Mouse (Mus musculus) megakaryocyte-erythroid progenitor cell, adult 5-6 weeks (primary cell): ENCODE results near the gene Gm14151. TPM values are rescaled to one million over a fixed set of nuclear protein-coding genes. Genes with fewer than 3 reads are reported as not detected.
"Not testable (repeated sequence)": the region's sequence is repeated elsewhere in the genome, so short reads cannot be mapped to it uniquely, and the experiment has no call there.

ENCODE experiments used
- ATAC-seq: replicated peaks from 2 replicates; pipeline ENCODE4 v1.8.0; 2016; ENCODE audit warnings: mild to moderate bottlenecking, inconsistent platforms; ENCODE audit not compliant: severe bottlenecking, poor library complexity, low FRiP score, low TSS enrichment
- total RNA-seq, 2 experiments: library from RNA; stranded (forward) in 1 of 2; stranded (reverse) in 1 of 2; fragments of 200-1000, 215-1000 nt in 1 of 2; fragments of >200 nt in 1 of 2; fragmentation: Nextera tagmentation in 1 of 2; gene quantifications; 2 replicates each; pipeline ENCODE4 v1.2.3; 2014 to 2017

Gene Gm14151
- not detected in 2 replicates for total RNA-seq (2014; fragmentation: Nextera tagmentation)
- not detected in 2 replicates for total RNA-seq (2017)

DNA sequence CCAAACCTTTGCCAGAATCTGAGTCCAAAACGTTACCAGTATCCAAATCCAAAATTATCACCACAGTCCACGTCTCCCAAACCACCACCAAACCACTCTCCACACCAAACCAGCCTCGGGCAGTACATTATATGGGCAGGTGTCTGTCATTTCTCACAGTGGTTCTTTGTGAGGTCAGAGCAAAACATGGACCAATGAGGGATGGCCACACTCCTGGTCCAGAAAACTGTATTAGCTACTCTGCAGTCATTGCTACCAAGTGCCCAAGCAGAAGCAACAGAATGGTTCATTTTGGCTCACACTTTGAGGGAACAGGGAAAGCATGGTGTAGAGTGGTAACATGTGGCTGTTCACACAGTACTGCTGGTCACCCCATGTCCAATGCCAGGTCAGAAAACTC is at the start of gene Gm14151:
Gene Gm14151 (minus strand): TSS at position 101 of the 400 bp plus-strand sequence.
- not testable (repeated sequence) for ATAC-seq

DNA sequence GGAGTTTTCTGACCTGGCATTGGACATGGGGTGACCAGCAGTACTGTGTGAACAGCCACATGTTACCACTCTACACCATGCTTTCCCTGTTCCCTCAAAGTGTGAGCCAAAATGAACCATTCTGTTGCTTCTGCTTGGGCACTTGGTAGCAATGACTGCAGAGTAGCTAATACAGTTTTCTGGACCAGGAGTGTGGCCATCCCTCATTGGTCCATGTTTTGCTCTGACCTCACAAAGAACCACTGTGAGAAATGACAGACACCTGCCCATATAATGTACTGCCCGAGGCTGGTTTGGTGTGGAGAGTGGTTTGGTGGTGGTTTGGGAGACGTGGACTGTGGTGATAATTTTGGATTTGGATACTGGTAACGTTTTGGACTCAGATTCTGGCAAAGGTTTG is 5.8 kb upstream of the Gm14151 start, which contains the start of gene Gm14147:
Gene Gm14147 (plus strand): TSS at position 301 of the 400 bp plus-strand sequence.
- not testable (repeated sequence) for ATAC-seq

DNA sequence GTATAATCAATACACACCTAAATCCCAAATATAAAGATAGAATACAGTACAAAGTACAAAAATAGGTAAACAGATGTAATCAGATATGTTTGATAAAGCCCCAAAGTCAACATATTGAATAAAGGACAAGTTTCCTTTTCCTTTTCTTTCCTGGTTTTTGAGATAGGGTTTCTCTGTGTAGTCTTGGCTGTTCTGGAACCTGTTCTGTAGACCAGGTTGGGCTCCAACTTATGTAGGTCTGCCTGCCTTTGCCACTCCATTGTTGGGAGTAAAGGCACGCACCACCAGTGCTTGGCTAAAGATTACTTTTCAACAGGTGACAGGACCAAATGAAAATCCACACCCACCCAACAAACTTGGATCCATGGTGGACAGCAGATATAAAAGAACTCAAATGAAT is 35.5 kb downstream of the Gm14151 start:
- no peak for ATAC-seq

DNA sequence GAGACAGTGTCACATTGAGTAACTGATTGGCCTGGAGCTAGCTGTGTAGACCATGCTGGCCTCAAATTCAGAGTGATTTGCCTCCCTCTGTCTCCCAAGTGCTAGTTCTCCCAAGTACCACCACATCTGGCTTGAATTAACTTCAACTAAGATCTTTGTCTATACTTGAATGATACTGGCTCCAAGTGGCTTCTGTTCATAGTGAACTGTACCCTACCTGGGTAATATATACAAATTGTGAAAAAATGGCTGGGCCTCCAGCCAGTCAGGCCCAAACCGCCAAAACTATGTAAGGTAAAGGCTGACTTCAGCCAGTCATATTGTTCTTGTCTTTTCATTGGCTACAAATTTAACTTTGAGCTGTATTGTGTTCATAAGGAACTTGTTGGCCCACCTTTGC is 51.7 kb downstream of the Gm14151 start:
- no peak for ATAC-seq

DNA sequence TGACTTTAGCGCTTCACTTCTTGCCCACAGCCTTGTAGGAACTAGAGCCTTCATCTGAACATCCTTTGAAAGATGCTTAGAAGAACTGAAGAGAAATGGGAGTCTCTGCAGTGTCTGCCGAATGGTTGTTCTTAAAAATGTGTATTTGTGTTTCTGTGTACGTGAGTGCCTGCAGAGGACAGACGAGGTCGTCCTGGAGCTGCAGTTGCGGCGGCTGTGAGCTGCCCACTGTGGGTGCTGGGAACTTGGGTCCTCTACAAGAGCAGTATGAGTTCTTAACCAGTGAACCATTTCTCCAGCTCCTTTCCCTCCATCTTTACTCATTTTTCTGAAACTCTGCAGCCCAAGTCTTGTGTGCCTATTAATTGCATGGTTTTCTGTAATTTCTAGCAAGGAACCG is 52.4 kb downstream of the Gm14151 start:
- ATAC-seq = peak; percentile 7; the same call in 1 of the 2 replicates

DNA sequence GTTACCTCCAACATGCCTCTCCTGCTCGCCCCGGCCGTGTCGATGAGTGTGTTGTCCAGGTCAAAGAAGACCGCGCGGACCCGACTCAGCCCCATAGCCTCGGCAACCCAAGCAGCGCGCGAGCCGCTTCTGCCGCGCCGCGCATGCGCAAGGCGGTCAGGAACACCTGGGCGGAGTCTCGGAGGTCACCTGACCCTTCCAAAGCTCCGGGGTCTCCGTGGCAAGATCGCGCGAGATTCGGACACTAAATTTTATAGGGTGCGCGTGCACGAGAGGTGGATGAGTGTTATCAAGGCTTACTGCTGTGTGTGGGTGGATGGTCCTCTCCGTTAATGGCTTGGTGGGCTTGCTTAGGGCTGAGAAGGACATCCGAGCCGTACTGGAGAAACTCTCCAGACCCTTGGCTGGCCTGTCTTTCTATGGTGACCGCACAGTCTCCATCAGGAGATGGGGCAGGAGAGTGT is 52.9 kb downstream of the Gm14151 start, which contains the start of the genes Ninl and Nanp:
Gene Ninl (minus strand): TSS at position 151 of the 464 bp plus-strand sequence.
Gene Nanp (minus strand): TSS at position 167 of the 464 bp plus-strand sequence.
- peak; percentile 83 for ATAC-seq

DNA sequence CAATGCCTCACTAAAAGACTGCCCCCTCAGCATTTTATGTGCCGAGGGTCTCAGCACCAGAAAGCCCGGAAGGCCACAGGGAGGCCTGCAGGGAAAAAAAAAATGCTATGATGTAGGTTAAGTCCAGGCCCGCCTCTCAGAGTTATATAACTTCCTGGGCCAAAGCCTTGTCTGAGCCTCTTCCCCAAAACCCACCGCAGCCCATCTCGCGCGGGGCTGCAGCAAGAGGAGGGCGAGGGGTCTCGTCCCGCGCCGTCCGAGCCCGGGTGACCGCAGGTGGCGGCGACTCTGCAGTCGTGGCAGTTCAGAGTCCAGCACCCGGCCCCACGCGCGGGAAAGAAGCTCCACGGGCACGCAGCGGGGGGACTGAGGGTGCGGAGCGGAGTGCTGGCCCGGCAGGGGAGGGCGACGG is 53.3 kb downstream of the Gm14151 start:
- no peak for ATAC-seq

DNA sequence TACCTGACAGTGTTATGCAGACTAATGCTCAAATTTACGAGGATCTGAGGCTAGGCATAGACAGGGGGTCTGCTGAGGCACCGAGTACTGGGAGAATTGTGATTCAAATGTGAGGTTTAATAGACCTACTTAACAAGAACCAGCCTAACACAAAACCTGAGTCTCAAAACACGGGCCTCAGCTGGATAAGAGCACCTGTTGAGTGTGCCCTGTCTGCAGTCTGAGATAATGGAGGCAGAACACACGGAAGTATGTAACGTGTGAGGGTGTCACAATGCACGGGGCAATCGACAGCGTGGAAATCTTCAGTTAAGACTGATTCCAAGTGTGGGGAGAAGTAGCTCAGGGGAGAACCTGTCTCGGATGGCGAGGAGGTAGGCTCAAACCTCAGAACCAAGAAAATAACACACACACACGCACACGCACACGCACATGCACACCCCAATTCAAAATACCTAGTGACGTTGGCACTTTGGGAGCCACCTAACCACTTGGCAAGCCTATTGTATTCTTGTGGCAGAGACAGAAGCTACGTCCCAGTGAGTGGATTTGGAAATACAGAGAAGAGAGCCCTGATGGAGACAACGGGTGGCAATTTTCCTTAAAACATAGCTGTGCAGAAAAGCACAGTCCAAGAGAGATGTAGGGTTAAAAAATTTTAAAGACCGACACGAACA is 54.1 kb downstream of the Gm14151 start:
- peak; percentile 87 for ATAC-seq

DNA sequence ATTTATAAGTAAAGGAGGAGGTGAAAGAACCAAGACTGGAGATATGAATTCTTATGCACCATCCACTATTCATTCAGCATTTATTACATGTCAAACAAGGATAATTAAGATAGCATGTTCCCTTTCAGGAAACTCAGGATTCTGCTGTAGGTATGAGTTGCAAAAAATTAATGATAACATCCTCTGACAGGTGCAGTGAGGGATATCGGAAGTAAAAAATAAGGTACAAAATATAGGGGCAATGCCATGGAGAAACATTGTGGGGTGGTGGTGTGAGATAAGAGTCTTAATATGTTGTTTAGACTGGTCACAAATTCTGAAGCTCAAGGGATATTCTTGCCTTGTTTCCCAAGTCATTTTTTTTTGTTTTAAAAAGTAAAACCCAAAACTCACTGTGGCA is 54.9 kb downstream of the Gm14151 start:
- ATAC-seq = peak; percentile 16

Other genes with a start within 250 kb of the Gm14151 start
- gene Abhd12, start 187.6 kb downstream of the Gm14151 start, total RNA-seq (2014; fragmentation: Nextera tagmentation) = 9.5 and 13.2 TPM in 2 replicates
- gene Abhd12, start 187.6 kb downstream of the Gm14151 start, total RNA-seq (2017) = 21.8 and 45.1 TPM in 2 replicates
- gene Gins1, start 186.9 kb downstream of the Gm14151 start, total RNA-seq (2014; fragmentation: Nextera tagmentation) = 41.8 and 68.1 TPM in 2 replicates
- 87.4 and 115 TPM in 2 replicates for gene Gins1, start 186.9 kb downstream of the Gm14151 start, total RNA-seq (2017)
- gene Ninl, start 53.0 kb downstream of the Gm14151 start, total RNA-seq (2014; fragmentation: Nextera tagmentation) = 4.4 and 6.1 TPM in 2 replicates
- gene Ninl, start 53.0 kb downstream of the Gm14151 start, total RNA-seq (2017) = 9.6 and 11.2 TPM in 2 replicates
- 35.5 and 42.2 TPM in 2 replicates for gene Nanp, start 53.0 kb downstream of the Gm14151 start, total RNA-seq (2014; fragmentation: Nextera tagmentation)
- 26.2 and 38.6 TPM in 2 replicates for gene Nanp, start 53.0 kb downstream of the Gm14151 start, total RNA-seq (2017)
- not detected in 2 replicates for gene Gm14147, start 5.9 kb upstream of the Gm14151 start, total RNA-seq (2014; fragmentation: Nextera tagmentation)
- gene Gm14147, start 5.9 kb upstream of the Gm14151 start, total RNA-seq (2017) = not detected in 2 replicates